Mouse (Mus musculus) adrenal gland, postnatal 36 days (tissue): Measurements from ENCODE around the gene Nes. TPM values are rescaled to one million over a fixed set of nuclear protein-coding genes. Genes with fewer than 3 reads are reported as not detected.

Source experiments
- DNase-seq, 2 experiments: peaks; one replicate each; pipeline ENCODE4 v3.0.0; 2021; ENCODE audit warnings: mixed read lengths in 1 of 2
- total RNA-seq, 2 experiments: library from RNA; stranded (reverse); gene quantifications; 2 replicates each; pipeline ENCODE4 v1.2.3; 2021

Nes gene
- total RNA-seq, 2 experiments from 2014 or later, result 8.8 to 13.3 TPM

DNA sequence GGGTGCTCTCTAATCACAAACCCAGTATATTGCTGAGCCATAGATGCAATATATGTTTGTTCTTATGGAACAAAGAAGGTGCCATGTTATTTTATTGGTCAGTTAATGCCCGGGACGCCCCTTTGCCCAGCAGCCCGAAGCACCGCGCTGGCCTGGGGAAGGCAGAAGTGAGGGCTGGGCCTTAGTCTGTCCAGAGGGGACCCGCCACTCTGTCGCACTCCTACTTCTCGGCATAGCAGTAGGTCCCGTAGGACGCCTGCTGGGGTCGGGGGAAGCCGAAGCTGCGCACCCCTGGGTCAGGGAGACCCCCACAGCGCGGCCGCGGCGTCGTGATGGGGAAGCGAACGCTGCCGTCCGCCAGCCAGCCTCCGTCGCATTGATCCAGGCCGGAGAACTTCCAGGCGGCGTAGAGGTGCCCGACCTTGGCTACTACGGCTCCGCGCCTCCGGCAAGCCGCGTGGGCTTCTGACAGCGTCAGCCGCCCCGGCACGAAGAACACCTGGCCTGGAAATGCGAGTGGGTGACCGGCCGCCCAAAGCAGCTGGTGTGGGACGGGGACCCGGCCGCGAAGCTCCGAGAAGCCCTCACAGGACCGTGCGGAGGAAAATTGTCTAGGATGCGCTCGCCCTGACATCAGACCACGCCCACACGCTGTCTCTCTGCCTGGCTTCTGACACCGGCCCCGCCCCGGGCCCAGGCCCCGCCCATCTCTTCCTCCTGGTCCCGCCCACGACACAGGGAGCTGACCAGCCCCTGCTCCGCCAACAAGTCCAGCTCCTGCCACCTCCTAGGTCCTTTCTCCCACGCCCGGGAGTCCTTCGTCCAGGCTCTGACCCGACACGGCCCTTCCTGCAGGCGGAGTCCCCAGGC, 51.7 kb downstream of the Nes start:
- peak; percentile 96 to 98 for DNase-seq

DNA sequence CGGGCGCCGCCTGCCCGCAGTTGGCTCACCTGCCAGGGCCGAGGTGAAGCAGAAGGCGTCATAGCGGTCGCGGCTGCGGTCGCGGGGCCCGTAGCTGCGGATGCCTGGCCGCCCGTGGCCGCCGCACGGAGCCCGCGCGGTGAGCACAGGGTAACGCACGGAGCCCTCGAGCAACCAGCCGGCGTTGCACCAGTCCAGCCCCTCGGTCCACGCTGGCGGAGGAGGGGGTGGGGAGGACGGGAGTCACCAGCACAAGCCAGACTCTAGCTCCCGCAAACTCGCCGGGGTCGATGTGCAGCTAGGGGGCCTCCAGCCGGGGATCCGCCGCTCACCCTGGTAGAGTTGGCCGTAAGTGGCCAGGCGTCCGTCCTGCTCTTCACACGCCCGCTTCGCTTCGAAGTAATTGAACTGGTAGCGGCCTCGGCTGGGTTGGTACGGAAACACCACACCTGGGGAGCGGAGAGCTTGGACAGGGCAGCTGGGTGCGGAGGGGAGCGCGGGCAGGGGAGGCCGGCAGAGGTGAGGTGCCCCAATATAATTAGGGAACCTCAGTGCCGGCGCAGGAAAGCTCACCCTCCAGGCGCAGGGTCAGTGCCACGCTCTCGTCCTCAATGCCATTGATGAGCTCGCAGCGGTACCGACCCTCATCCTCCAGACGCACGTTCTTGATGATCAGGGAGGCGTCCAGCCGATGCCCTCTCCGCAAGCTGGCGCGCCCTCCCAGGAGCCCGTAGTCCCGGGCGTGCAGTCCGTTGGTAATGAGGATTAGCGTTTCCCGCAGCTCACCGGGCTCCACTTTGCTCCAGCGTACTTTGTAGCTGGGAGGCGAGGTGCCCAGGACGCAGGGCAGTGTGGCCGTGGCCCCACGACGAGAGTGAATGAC, 52.6 kb downstream of the Nes start:
- DNase-seq, result no peak

DNA sequence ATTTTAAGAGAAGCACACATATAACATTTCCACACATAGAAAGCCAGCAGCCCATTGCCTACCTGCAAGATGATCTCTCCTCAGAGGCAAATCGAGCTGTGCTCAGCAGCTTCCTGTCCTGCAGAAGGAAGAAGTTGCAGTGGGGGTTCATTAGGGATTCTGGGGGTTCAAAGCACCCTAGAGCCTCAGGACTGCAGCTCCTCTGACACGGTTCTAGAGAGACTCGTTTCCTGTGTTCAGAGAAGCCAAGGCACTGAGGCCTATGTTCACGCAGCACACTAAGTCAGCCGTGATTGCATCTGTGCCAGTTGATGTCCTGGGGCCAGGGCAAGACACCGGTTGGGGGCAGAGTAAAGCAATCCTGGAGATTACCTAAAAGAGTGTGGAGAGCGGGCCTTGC, 55.9 kb downstream of the Nes start:
- no peak for DNase-seq

DNA sequence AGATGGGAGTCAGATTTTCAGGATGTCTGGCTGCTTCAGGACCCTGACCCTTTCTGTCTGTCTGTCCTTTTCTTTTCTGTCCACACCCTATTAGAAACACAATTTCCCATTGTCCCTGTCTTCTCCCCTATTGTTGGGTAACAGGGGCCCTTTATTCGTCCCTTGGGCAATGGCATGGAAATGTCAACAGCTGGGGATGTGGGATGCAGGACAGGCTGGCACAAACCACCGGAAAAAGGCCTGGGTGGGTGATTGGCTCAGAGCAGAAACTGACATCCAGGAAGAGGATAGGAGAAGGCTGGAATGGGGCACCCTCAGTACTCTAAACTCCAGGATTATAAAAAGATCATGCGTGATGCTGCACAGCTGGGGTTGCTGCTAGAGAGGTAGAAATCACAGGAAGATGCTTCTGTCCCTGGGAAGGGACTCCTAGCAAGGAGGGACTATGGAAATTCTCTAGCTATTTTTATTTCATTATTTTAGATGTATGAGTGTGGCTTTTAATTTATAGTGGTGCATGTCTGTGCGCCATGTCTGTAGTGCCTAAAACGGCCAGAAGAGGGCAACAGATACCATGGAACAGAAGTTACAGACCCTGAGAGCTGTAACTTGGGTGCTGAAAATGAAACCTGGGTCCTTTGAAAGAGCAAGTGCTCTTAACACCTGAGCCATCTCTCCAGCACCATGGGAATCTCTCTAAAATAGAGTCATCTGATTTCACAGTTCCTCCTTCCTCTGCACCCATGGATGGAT, 56.7 kb downstream of the Nes start, which contains the start of gene Hapln2:
Hapln2 (minus strand) TSS at position 150 of the 753 bp plus-strand sequence.
- no peak for DNase-seq

Other genes with a start within 250 kb of the Nes start
- under 1 TPM; 0.66 to 0.72 TPM for gene Lrrc71, start 222.5 kb upstream of the Nes start, total RNA-seq
- gene Ntrk1, start 175.9 kb upstream of the Nes start, total RNA-seq, result 1 to 10 TPM; 3.8 to 6.8 TPM
- gene Insrr, start 174.1 kb upstream of the Nes start, total RNA-seq, result under 1 TPM; 0.56 to 0.86 TPM
- gene Pear1, start 146.8 kb upstream of the Nes start, total RNA-seq, result 10 to 100 TPM; 20.3 to 30.7 TPM
- under 1 TPM in 1 of 2 experiments, not detected in 1; 0.36 TPM for gene Sh2d2a, start 124.3 kb upstream of the Nes start, total RNA-seq
- 10 to 100 TPM; 49.2 to 57.4 TPM for gene Prcc, start 85.5 kb upstream of the Nes start, total RNA-seq
- 100 to 1,000 TPM; 187 TPM for gene Hdgf, start 64.8 kb upstream of the Nes start, total RNA-seq
- 100 to 1,000 TPM; 116 to 130 TPM for gene Mrpl24, start 51.6 kb upstream of the Nes start, total RNA-seq
- gene Isg20l2, start 40.8 kb upstream of the Nes start, total RNA-seq, result 10 to 100 TPM; 20.7 to 22.0 TPM
- 10 to 100 TPM; 14.3 to 16.1 TPM for gene Rrnad1, start 40.4 kb upstream of the Nes start, total RNA-seq
- gene Crabp2, start 22.4 kb upstream of the Nes start, total RNA-seq, result under 1 TPM in 1 of 2 experiments, not detected in 1; 0.33 TPM
- gene Bcan, start 29.2 kb downstream of the Nes start, total RNA-seq, result 10 to 100 TPM; 45.9 to 47.8 TPM
- gene Hapln2, start 56.5 kb downstream of the Nes start, total RNA-seq, result not detected
- 10 to 100 TPM; 12.9 to 20.4 TPM for gene Gpatch4, start 72.0 kb downstream of the Nes start, total RNA-seq
- 100 to 1,000 TPM; 127 to 140 TPM for gene Naxe, start 87.4 kb downstream of the Nes start, total RNA-seq
- not detected for gene Ttc24, start 107.2 kb downstream of the Nes start, total RNA-seq
- gene Iqgap3, start 110.9 kb downstream of the Nes start, total RNA-seq, result 1 to 10 TPM; 2.1 to 2.2 TPM
- gene Mef2d, start 171.3 kb downstream of the Nes start, total RNA-seq, result 10 to 100 TPM; 85.1 to 99.4 TPM